Mouse (Mus musculus) adrenal gland, adult 18-20 months (tissue): ENCODE results near the gene Ankrd65. TPM values are rescaled to one million over a fixed set of nuclear protein-coding genes. Genes with fewer than 3 reads are reported as not detected.
A peak's percentile ranks its signal among the peaks of the same experiment; 100 is the strongest.
"Not testable (repeated sequence)": the region's sequence is repeated elsewhere in the genome, so short reads cannot be mapped to it uniquely, and the experiment has no call there.

Source experiments
- DNase-seq, 2 experiments: peaks; one replicate each; pipeline ENCODE4 v3.0.0; 2021 to 2022; ENCODE audit warnings: low spot score in 2 of 2
- long read RNA-seq, 2 experiments: library from polyadenylated mRNA; stranded (forward); transcript quantifications; one replicate each; pipeline ENCODE4 v2.0.0; 2021
- total RNA-seq, 2 experiments: library from RNA; stranded (reverse); gene quantifications; 1 replicate in 1 of 2; 2 replicates in 1 of 2; pipeline ENCODE4 v1.2.3; 2021

Gene Ankrd65
- total RNA-seq: not detected
- long read RNA-seq, experiment 1: 0 reads
- long read RNA-seq, experiment 2: 0 reads

- DNase-seq: no peak
These were observed at the start of gene Ankrd65 for GRCm38 (mm10) chr4:155790021-155790489. TSS of gene Ankrd65 (plus strand) at chr4:155790439.

GRCm38 (mm10) chr4:155740681-155741080, 49.6 kb upstream of the Ankrd65 start:
- not testable (repeated sequence) for DNase-seq

GRCm38 (mm10) chr4:155742684-155743083, 47.6 kb upstream of the Ankrd65 start:
- no peak for DNase-seq

GRCm38 (mm10) chr4:155744474-155744873, 45.8 kb upstream of the Ankrd65 start:
- no peak for DNase-seq

- DNase-seq: no peak
These were observed 45.1 kb upstream of the Ankrd65 start for GRCm38 (mm10) chr4:155745136-155745535.

GRCm38 (mm10) chr4:155746036-155746548, 44.1 kb upstream of the Ankrd65 start:
- no peak for DNase-seq

GRCm38 (mm10) chr4:155746575-155747490, 43.4 kb upstream of the Ankrd65 start:
- DNase-seq: no peak

GRCm38 (mm10) chr4:155757011-155757410, 33.2 kb upstream of the Ankrd65 start:
- DNase-seq: no peak

GRCm38 (mm10) chr4:155759862-155760612, 30.2 kb upstream of the Ankrd65 start:
- DNase-seq: no peak

GRCm38 (mm10) chr4:155760613-155761355, 29.5 kb upstream of the Ankrd65 start, which contains the start of gene Atad3a:
TSS of gene Atad3a (minus strand) at chr4:155761093.
- DNase-seq: peak; percentile 97 to 98

GRCm38 (mm10) chr4:155761356-155762099, 28.7 kb upstream of the Ankrd65 start:
- DNase-seq: no peak

GRCm38 (mm10) chr4:155762357-155762756, 27.9 kb upstream of the Ankrd65 start:
- DNase-seq: no peak

- no peak for DNase-seq
These were observed 20.8 kb upstream of the Ankrd65 start for GRCm38 (mm10) chr4:155769496-155769879.

GRCm38 (mm10) chr4:155769880-155770512, 20.2 kb upstream of the Ankrd65 start:
- DNase-seq: peak; percentile 96

- DNase-seq: peak in 1 of 2 experiments; percentile 25
These were observed 19.6 kb upstream of the Ankrd65 start for GRCm38 (mm10) chr4:155770626-155771025.

GRCm38 (mm10) chr4:155771706-155772105, 18.5 kb upstream of the Ankrd65 start:
- DNase-seq: no peak

GRCm38 (mm10) chr4:155772786-155773185, 17.5 kb upstream of the Ankrd65 start:
- peak in 1 of 2 experiments; percentile 21 for DNase-seq

GRCm38 (mm10) chr4:155773335-155774078, 16.7 kb upstream of the Ankrd65 start:
- no peak for DNase-seq

- DNase-seq: peak; percentile 86 to 88
These were observed 15.9 kb upstream of the Ankrd65 start, which contains the start of gene Vwa1 for GRCm38 (mm10) chr4:155774280-155774754. TSS of gene Vwa1 (minus strand) at chr4:155774698.
